Mouse (Mus musculus) forebrain, embryonic 16.5 days (tissue): ENCODE data around the gene Rab14. TPM values are rescaled to one million over a fixed set of nuclear protein-coding genes. Genes with fewer than 3 reads are reported as not detected.

Experiments
- ATAC-seq: fragments of 200-750 bp; cut with Nextera tagmentation; 2 replicates; pipeline ENCODE4 v1.8.0; 2017; ENCODE audit warnings: mild to moderate bottlenecking, moderate library complexity
- H3K27ac ChIP-seq: fragments of 300-500 bp; sonication (generic); 2 replicates; pipeline ENCODE4 v1.5.1; 2014; ENCODE audit warnings: low read length, control low read depth
- H3K27me3 ChIP-seq: fragments of 300-500 bp; sonication (generic); replicated peaks from 2 replicates; pipeline ENCODE4 v1.6.1; 2014; ENCODE audit warnings: low read length; ENCODE audit not compliant: control insufficient read depth, insufficient read depth
- H3K36me3 ChIP-seq: fragments of 300-500 bp; sonication (generic); 2 replicates; pipeline ENCODE4 v1.6.1; 2014; ENCODE audit not compliant: control insufficient read depth, insufficient read depth
- H3K4me1 ChIP-seq: fragments of 300-500 bp; sonication (generic); replicated peaks from 2 replicates; pipeline ENCODE4 v1.6.1; 2014; ENCODE audit warnings: low read length; ENCODE audit not compliant: control insufficient read depth, insufficient read depth
- H3K4me2 ChIP-seq: fragments of 300-500 bp; sonication (generic); 2 replicates; pipeline ENCODE4 v1.6.1; 2014; ENCODE audit warnings: mild to moderate bottlenecking, low read length, control low read depth
- H3K4me3 ChIP-seq: fragments of 300-500 bp; sonication (generic); replicated peaks from 2 replicates; pipeline ENCODE4 v1.5.1; 2014; ENCODE audit warnings: mild to moderate bottlenecking, low read length, control low read depth
- H3K9ac ChIP-seq: fragments of 300-500 bp; sonication (generic); replicated peaks from 2 replicates; pipeline ENCODE4 v1.6.1; 2014; ENCODE audit warnings: low read depth, low read length, control low read depth
- H3K9me3 ChIP-seq: fragments of 300-500 bp; sonication (generic); 2 replicates; pipeline ENCODE4 v1.6.1; 2016; ENCODE audit warnings: low read length; ENCODE audit not compliant: control insufficient read depth
- WGBS: fragments of 180-500 bp; shearing (Covaris S2); extraction: QIAGEN DNeasy Blood & Tissue Kit; methylation state at CpG from one replicate; pipeline ENCODE4 v1.1.7; 2014; 5-methylcytosine and 5-hydroxymethylcytosine counted together
- polyA plus RNA-seq: library from polyadenylated mRNA; unstranded; fragments of >200 nt; fragmentation: Nextera tagmentation; extraction: Ambion mirVana; gene quantifications from 2 replicates; pipeline ENCODE4 v1.2.1, GENCODE M21; 2015

The Rab14 gene
- polyA plus RNA-seq, 1 experiment from 2014 or later = 405 TPM

- Histone ChIP-seq H3K27ac (no peak overlapping the region), H3K4me2 (no peak overlapping the region), H3K9ac (no peak overlapping the region), H3K4me1 (no peaks in the 10 kb centered on the region), H3K27me3 (no peaks in the 10 kb centered on the region), H3K4me3 (no peak overlapping the region), H3K9me3 (no peaks in the 10 kb centered on the region), H3K36me3 (peaks cover 32% of the 10 kb centered on the region)
- no peak for ATAC-seq
- WGBS = 89% methylated on average over 3 of the region's 3 CpGs
Observed at GRCm38 (mm10) chr2:35178153-35178552, 22.8 kb downstream of the Rab14 start.

DNA sequence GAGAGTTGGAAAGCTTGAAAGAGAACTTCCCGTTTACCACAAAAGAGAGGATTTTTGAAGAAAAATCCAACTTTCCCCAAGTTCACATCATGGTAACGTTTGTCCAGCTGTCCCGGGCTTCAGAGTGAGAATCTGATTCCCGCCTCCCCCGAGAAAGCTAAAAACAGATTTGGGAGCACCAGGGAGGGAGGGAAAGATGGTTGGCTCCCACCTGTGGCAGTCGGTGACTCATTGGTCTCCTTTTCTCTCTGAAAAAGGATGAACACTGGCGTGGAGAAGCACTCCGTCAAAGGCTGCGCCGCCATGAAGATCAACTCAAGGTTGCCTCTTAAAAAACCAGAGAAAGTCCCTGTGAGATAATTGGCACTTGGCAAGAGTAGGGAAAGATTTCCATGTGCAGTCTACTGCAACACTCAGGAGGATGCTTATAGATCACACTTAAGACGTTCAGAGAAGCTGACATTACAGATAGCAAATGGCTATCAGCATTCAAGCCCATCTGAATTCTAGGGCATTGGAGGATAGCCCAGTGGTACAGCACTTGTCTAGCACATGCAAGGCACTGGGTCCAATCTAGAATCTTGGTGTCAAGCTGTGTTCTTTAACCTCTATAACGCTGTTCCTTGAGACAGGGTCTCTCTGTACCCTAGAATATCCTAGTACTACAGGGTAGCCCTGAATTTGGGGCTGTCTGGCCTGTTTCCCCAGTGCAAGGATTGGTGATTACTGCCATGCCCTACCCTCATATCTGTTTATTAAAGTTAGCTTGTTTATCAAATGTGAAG, 25.4 kb downstream of the Rab14 start:
- WGBS = 94% methylated on average over 12 of the region's 12 CpGs
- no peak overlapping the region for H3K27ac ChIP-seq
- no peaks in the 10 kb centered on the region for H3K4me1 ChIP-seq
- no peak for ATAC-seq
- H3K36me3 ChIP-seq = peaks cover 35% of the 10 kb centered on the region
- H3K4me2 ChIP-seq = no peak overlapping the region
- H3K9ac ChIP-seq = no peak overlapping the region
- no peaks in the 10 kb centered on the region for H3K27me3 ChIP-seq
- H3K4me3 ChIP-seq = no peak overlapping the region
- H3K9me3 ChIP-seq = no peaks in the 10 kb centered on the region

DNA sequence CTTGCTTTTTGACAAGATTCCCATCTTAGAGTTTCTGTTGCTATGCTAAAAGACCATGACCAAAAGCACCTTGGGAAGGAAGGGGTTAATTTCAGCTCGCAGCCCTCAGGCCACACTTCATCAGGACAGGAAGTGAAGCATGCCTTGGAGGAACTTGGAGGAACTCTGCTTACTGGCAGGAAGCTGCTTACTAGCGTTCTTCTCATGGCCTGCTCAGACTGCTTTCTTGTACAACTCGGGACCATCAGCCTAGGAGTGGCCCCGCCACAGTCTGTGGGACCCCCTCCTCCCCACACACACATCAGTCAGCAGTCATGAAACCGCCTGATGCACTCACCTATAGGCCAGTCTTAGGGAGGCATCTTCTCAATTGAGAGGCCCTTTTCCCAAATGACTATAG, 26.8 kb downstream of the Rab14 start:
- H3K4me1 ChIP-seq = no peaks in the 10 kb centered on the region
- H3K27me3 ChIP-seq = no peaks in the 10 kb centered on the region
- no peak overlapping the region for H3K9ac ChIP-seq
- H3K4me2 ChIP-seq = no peak overlapping the region
- no peaks in the 10 kb centered on the region for H3K9me3 ChIP-seq
- ATAC-seq = no peak
- 67% methylated on average over 5 of the region's 5 CpGs for WGBS
- H3K36me3 ChIP-seq = peaks cover 37% of the 10 kb centered on the region
- no peak overlapping the region for H3K4me3 ChIP-seq
- no peak overlapping the region for H3K27ac ChIP-seq

- Histone ChIP-seq H3K36me3 (peaks cover 37% of the 10 kb centered on the region), H3K4me1 (no peaks in the 10 kb centered on the region), H3K9ac (no peak overlapping the region), H3K4me2 (no peak overlapping the region), H3K9me3 (no peaks in the 10 kb centered on the region), H3K4me3 (no peak overlapping the region), H3K27me3 (no peaks in the 10 kb centered on the region), H3K27ac (no peak overlapping the region)
- ATAC-seq = no peak
- whole genome bisulfite sequencing = 92% methylated on average over 5 of the region's 5 CpGs
Observed at GRCm38 (mm10) chr2:35173666-35174065, 27.3 kb downstream of the Rab14 start.

DNA sequence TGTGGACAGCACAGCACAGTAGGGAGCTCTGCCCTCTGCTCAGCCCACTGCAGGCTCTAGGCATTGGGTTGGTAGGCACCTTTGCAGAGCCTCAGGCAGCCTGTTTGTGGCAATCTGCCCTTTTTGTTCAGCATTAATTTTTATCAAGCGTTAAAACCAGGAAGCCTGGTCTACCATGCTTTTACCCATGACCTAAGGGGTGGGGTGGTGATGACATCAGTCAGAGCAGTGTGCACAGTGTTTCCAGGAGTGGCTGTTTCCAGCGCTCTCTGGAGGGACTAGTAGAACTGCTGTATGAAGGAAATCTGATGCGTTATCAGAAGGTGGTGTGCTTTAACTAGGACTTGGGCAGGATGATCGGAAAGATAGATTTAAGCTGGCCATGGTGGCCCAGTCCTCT, 28.7 kb downstream of the Rab14 start:
- H3K36me3 ChIP-seq = peaks cover 39% of the 10 kb centered on the region
- H3K27ac ChIP-seq = no peak overlapping the region
- no peak overlapping the region for H3K9ac ChIP-seq
- H3K4me3 ChIP-seq = no peak overlapping the region
- H3K4me1 ChIP-seq = no peaks in the 10 kb centered on the region
- WGBS = 94% methylated on average over 4 of the region's 4 CpGs
- no peaks in the 10 kb centered on the region for H3K9me3 ChIP-seq
- no peak for ATAC-seq
- no peak overlapping the region for H3K4me2 ChIP-seq
- no peaks in the 10 kb centered on the region for H3K27me3 ChIP-seq

GRCm38 (mm10) chr2:35171341-35171861, 29.5 kb downstream of the Rab14 start:
- no peaks in the 10 kb centered on the region for H3K4me1 ChIP-seq
- no peak overlapping the region for H3K27ac ChIP-seq
- H3K36me3 ChIP-seq = peaks cover 44% of the 10 kb centered on the region
- WGBS = 89% methylated on average over 10 of the region's 10 CpGs
- H3K4me3 ChIP-seq = no peak overlapping the region
- H3K9me3 ChIP-seq = no peaks in the 10 kb centered on the region
- no peak overlapping the region for H3K4me2 ChIP-seq
- no peak overlapping the region for H3K9ac ChIP-seq
- ATAC-seq = no peak
- H3K27me3 ChIP-seq = no peaks in the 10 kb centered on the region

DNA sequence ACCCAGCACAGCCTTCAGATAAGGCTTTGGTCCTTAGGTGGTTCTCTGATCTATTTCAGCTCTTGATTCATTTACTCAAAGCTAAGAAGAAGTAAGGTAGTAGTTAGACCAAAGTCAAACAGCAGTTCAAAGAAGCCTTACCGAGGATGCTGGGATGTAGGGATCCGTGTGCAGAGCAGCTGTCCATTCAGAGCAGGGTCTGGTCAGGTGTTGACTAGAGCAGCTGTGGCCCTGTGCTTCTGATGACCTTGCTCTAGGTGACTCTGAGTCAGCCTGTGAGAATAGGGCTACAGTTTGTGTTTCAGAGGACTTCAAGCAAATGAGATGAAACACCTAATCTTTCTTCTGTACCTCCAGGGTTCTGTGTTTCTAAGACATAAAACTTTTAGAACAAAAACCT, 31.5 kb downstream of the Rab14 start:
- no peak overlapping the region for H3K4me2 ChIP-seq
- H3K9ac ChIP-seq = no peak overlapping the region
- peaks cover 38% of the 10 kb centered on the region for H3K36me3 ChIP-seq
- ATAC-seq = no peak
- H3K4me3 ChIP-seq = no peak overlapping the region
- H3K27me3 ChIP-seq = no peaks in the 10 kb centered on the region
- no peaks in the 10 kb centered on the region for H3K9me3 ChIP-seq
- 89% methylated on average over 2 of the region's 2 CpGs for WGBS
- H3K4me1 ChIP-seq = no peaks in the 10 kb centered on the region
- no peak overlapping the region for H3K27ac ChIP-seq

GRCm38 (mm10) chr2:35166816-35167215, 34.1 kb downstream of the Rab14 start:
- H3K4me3 ChIP-seq = no peak overlapping the region
- H3K27me3 ChIP-seq = no peaks in the 10 kb centered on the region
- no peak overlapping the region for H3K27ac ChIP-seq
- ATAC-seq = no peak
- no peaks in the 10 kb centered on the region for H3K9me3 ChIP-seq
- H3K36me3 ChIP-seq = peaks cover 35% of the 10 kb centered on the region
- 91% methylated on average over 5 of the region's 5 CpGs for WGBS
- no peak overlapping the region for H3K9ac ChIP-seq
- H3K4me1 ChIP-seq = no peaks in the 10 kb centered on the region
- no peak overlapping the region for H3K4me2 ChIP-seq

DNA sequence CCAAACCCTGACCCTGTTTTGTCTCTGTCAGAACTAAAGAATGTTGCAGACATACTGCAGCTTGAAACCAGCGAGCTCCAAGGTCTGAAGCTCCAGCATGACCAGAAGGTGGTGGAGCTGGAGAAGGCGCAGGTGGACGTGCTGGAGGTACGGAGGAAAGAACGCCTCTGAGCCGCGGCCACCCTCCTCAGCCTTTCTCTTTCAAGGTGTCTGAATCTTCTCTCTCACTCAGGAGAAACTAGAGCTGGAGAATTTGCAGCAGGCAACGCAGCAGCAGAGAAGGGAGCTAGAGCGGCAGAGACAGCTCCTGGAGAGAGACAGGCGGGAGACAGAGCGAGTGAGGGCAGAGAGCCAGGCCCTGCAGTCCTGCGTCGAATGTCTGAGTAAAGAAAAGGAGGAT, 35.5 kb downstream of the Rab14 start:
- Histone ChIP-seq H3K36me3 (peaks cover 28% of the 10 kb centered on the region), H3K4me2 (no peak overlapping the region), H3K9ac (no peak overlapping the region), H3K4me1 (no peaks in the 10 kb centered on the region), H3K9me3 (no peaks in the 10 kb centered on the region), H3K27ac (no peak overlapping the region), H3K4me3 (no peak overlapping the region), H3K27me3 (no peaks in the 10 kb centered on the region)
- 93% methylated on average over 13 of the region's 13 CpGs for WGBS
- no peak for ATAC-seq
